Mouse (Mus musculus): ENCODE measurements at regions not wholly inside any gene's neighbourhood (a gene's known extent, or its start where the extent isn't known, plus 50 kb on each side); places are given as distances from the start of the nearest gene placed in this dataset.

GRCm38 (mm10) chr8:71026424-71026890 lies 120.7 kb downstream of the Map1s start:
- in situ Hi-C loops (cut with MboI, MseI) = loop anchor here (5.0 kb wide), 1 partner anchor 876 kb away; no protein-coding TSS in a partner anchor

GRCm38 (mm10) chr8:71028564-71028963 lies 122.8 kb downstream of the Map1s start:
- in situ Hi-C loops (cut with MboI, MseI) = loop anchor here (5.0 kb wide), 1 partner anchor 874 kb away; no protein-coding TSS in a partner anchor
